Mouse (Mus musculus) heart, postnatal 36 days (tissue): ENCODE data around the gene Ssxb8. TPM values are rescaled to one million over a fixed set of nuclear protein-coding genes. Genes with fewer than 3 reads are reported as not detected.
"Not testable (repeated sequence)": the region's sequence is repeated elsewhere in the genome, so short reads cannot be mapped to it uniquely, and the experiment has no call there.

Source experiments
- DNase-seq, 2 experiments: peaks; one replicate each; pipeline ENCODE4 v3.0.0; 2021 to 2022
- intact Hi-C: fragments of 180-260 bp; cut with DNase I; formaldehyde crosslinking; loops from one replicate; pipeline ENCODE4 v1.15.1; 2025
- total RNA-seq, 2 experiments: library from RNA; stranded (reverse); gene quantifications; 2 replicates each; pipeline ENCODE4 v1.2.3; 2021

The Ssxb8 gene
- total RNA-seq, result not detected

GRCm38 (mm10) chrX:8690744-8691143, at the start of gene Ssxb8:
Ssxb8 (minus strand) TSS chrX:8690844.
- intact Hi-C loops, DNase-seq: not testable (repeated sequence)

DNA sequence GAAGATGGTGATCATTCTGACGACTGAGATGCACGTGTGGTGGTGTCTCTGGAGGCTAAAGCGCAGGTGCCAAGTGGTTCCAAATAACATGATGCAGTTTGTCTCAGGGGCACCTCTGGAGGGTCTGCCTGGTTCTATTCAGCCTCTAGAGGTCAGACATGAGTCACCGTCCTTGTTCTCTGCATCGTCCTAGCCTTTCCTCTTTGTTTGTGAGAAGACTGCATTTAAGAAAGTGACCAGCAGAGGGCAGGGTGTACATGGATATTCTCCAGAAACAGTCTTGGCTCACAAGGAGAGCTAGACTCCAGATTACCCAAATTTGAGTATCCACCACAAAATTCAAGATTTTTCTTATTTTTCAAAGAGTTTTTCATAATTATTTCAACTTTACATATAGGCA, 42.3 kb upstream of the Ssxb8 start:
- DNase-seq, result no peak
- intact Hi-C loops, result no loop called here

DNA sequence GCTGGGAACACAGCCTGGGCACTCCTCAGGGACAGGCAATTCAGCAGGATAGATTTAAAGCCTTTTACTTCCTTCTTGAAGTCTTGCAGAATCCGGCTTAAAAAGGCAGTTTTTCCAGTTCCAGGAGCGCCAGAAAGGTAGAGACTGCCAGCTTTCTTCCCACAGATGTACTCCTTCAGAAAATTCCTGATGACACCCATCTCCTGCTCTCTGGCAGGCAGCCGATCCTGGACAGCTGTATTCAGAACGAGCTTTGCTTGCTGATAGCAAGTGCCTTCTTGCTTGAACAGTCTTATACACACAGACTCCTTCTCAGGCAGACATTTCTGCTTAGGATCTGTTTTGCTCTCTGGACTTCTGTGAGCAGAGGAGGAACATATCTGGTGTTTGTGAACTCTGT, 27.6 kb downstream of the Ssxb8 start:
- intact Hi-C loops, result no loop called here

More for the DNA sequence above, 27.6 kb downstream of the Ssxb8 start:
- no peak for DNase-seq

Other genes starting within 250 kb of the Ssxb8 start
- not detected for gene Ssxb2, start 229.1 kb downstream of the Ssxb8 start, total RNA-seq
- gene Gm14459, start 165.9 kb downstream of the Ssxb8 start, total RNA-seq, result not detected
- gene Ssxb6, start 142.6 kb downstream of the Ssxb8 start, total RNA-seq, result not detected
- not detected for gene Ssxb3, start 99.0 kb downstream of the Ssxb8 start, total RNA-seq
- gene Ssx9, start 57.6 kb upstream of the Ssxb8 start, total RNA-seq, result not detected
- gene Ssxb5, start 112.8 kb upstream of the Ssxb8 start, total RNA-seq, result not detected
- gene Gm6592, start 153.2 kb upstream of the Ssxb8 start, total RNA-seq, result not detected
- not detected for gene Gm5751, start 183.4 kb upstream of the Ssxb8 start, total RNA-seq
- 1 to 10 TPM in 1 of 2 experiments, under 1 TPM in 1; 0.73 to 1.6 TPM for gene B630019K06Rik, start 201.5 kb upstream of the Ssxb8 start, total RNA-seq